Mouse (Mus musculus) erythroblast, embryonic 14.5 days (primary cell): Measurements from ENCODE around the gene Slc16a10.

Experiments
- GATA1 ChIP-seq: IDR thresholded peaks from 2 replicates; pipeline ENCODE4 v1.6.1; 2012; ENCODE audit warnings: low read length, inconsistent platforms, mixed read lengths
- TAL1 ChIP-seq: IDR thresholded peaks from 3 replicates; pipeline ENCODE4 v1.6.1; 2012; ENCODE audit warnings: low read length, inconsistent platforms, mixed read lengths

- no peak for TF ChIP-seq GATA1
- TF ChIP-seq TAL1: no peak
Observed at GRCm38 (mm10) chr10:40169566-40169965, 27.5 kb upstream of the Slc16a10 start.
